Mouse (Mus musculus): Measurements from ENCODE around the gene Pla2g15.

Gene Pla2g15

GRCm38 (mm10) chr8:106134751-106135571 lies 15.2 kb upstream of the Pla2g15 start:
- in situ Hi-C loops (cut with MboI, MseI) = no loop called here

- in situ Hi-C loops (cut with MboI, MseI) = no loop called here
These were observed 14.5 kb upstream of the Pla2g15 start for GRCm38 (mm10) chr8:106135672-106136071.

- in situ Hi-C loops (cut with MboI, MseI) = no loop called here
These were observed 13.8 kb upstream of the Pla2g15 start, which contains the start of gene Esrp2 for GRCm38 (mm10) chr8:106136156-106137130. Gene Esrp2, minus strand, starts transcription at chr8:106136974.

- in situ Hi-C loops (cut with MboI, MseI) = no loop called here
These were observed 12.8 kb upstream of the Pla2g15 start for GRCm38 (mm10) chr8:106137218-106137905.

GRCm38 (mm10) chr8:106137906-106138477 lies 12.2 kb upstream of the Pla2g15 start:
- in situ Hi-C loops (cut with MboI, MseI) = no loop called here

GRCm38 (mm10) chr8:106138616-106139015 lies 11.6 kb upstream of the Pla2g15 start:
- in situ Hi-C loops (cut with MboI, MseI) = no loop called here

- in situ Hi-C loops (cut with MboI, MseI) = no loop called here
These were observed 10.0 kb upstream of the Pla2g15 start for GRCm38 (mm10) chr8:106140191-106140590.

- in situ Hi-C loops (cut with MboI, MseI) = no loop called here
These were observed 9.4 kb upstream of the Pla2g15 start for GRCm38 (mm10) chr8:106140769-106141168.

GRCm38 (mm10) chr8:106145331-106145730 lies 4.9 kb upstream of the Pla2g15 start:
- in situ Hi-C loops (cut with MboI, MseI) = no loop called here

- in situ Hi-C loops (cut with MboI, MseI) = no loop called here
These were observed 4.2 kb upstream of the Pla2g15 start for GRCm38 (mm10) chr8:106146014-106146413.

- in situ Hi-C loops (cut with MboI, MseI) = no loop called here
These were observed 2.2 kb upstream of the Pla2g15 start for GRCm38 (mm10) chr8:106147868-106148565.

- in situ Hi-C loops (cut with MboI, MseI) = no loop called here
These were observed 1.2 kb upstream of the Pla2g15 start for GRCm38 (mm10) chr8:106149025-106149424.

GRCm38 (mm10) chr8:106150653-106151000 lies 428 bp downstream of the Pla2g15 start:
- in situ Hi-C loops (cut with MboI, MseI) = no loop called here

- in situ Hi-C loops (cut with MboI, MseI) = no loop called here
These were observed 842 bp downstream of the Pla2g15 start for GRCm38 (mm10) chr8:106151041-106151440.

GRCm38 (mm10) chr8:106152876-106153275 lies 2.7 kb downstream of the Pla2g15 start:
- in situ Hi-C loops (cut with MboI, MseI) = no loop called here

GRCm38 (mm10) chr8:106157419-106157818 lies 7.2 kb downstream of the Pla2g15 start:
- in situ Hi-C loops (cut with MboI, MseI) = no loop called here

- in situ Hi-C loops (cut with MboI, MseI) = no loop called here
These were observed 8.2 kb downstream of the Pla2g15 start for GRCm38 (mm10) chr8:106158381-106158780.

- in situ Hi-C loops (cut with MboI, MseI) = no loop called here
These were observed 9.7 kb downstream of the Pla2g15 start for GRCm38 (mm10) chr8:106159876-106160275.

- in situ Hi-C loops (cut with MboI, MseI) = no loop called here
These were observed 13.1 kb downstream of the Pla2g15 start for GRCm38 (mm10) chr8:106163251-106163650.

- in situ Hi-C loops (cut with MboI, MseI) = no loop called here
These were observed 15.3 kb downstream of the Pla2g15 start for GRCm38 (mm10) chr8:106165460-106165859.

All from T-helper 1 cell (primary cell).